In the genomic region with DNA sequence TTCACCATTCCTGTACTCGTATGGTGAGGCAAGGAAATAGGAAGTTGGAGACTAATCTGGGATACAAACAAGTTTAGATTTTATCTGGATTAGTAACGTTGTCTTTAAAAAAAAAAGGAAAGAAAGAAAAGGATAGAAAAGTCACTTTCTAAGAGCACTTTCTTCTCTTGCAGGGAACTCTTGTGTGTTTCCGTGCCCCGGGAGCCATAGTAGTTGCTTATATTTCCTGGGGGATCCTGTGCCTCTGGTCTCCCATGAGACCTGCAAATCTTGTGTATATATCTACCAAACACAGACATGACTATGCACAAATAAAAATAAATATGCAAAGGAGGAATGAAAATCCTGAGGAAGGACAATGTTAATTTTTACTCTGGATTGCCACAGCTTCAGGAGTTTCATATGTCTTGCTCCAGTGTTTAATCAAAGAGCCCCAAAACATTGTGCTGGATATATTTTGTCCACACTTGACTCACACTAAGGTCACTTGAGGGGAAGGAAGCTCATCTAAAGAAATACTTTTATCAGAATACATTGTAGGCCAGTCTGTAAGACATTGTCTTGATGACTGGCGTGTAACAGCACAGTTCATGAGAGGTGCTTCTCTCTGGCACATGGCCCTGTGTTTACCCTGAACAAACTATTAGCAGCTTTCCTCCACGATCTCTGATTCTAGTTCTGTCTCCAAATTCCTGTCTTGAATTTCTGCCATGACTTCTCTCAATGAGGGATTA, we compare ENCODE assay signal across 9 mouse cellular contexts. TPM values are rescaled to one million over a fixed set of nuclear protein-coding genes. Genes with fewer than 3 reads are reported as not detected.
A peak's percentile ranks its signal among the peaks of the same experiment; 100 is the strongest.
DNase-seq lines count a peak whose midpoint lies in the region; ATAC-seq lines count a peak whose summit lies in the region.
"Had no signal": no experiment of that assay in that cellular context is flagged by ENCODE, and none has a peak within 500 bp of the region (broad histone marks: within the 10 kb centered on the region; RNA-seq: fewer than 3 reads in every experiment).

No protein-coding gene starts in this region.

- DNase-seq in lung, postnatal 10 days, result no peak
- DNase-seq in cerebellum, postnatal 4 days (ENCODE audit: low spot score in 2 of 2), result no peak
- no peak for DNase-seq in left cerebral cortex, adult 11 months (ENCODE audit: low spot score)
- DNase-seq in kidney, adult 9 months, result no peak
- DNase-seq: layer of hippocampus, adult 9-11 months had no signal

- H3K9ac ChIP-seq in lung, embryonic 15.5 days, result peak overlapping the region; percentile 68
- no peak overlapping the region for H3K9ac ChIP-seq in embryonic facial prominence, embryonic 15.5 days
- peak overlapping the region; percentile 79 for H3K9ac ChIP-seq in limb, embryonic 13.5 days
- peak overlapping the region; percentile 69 for H3K9ac ChIP-seq in stomach, embryonic 14.5 days (replicated peaks; ENCODE audit: low read depth, low read length)

- H3K4me3 ChIP-seq in lung, embryonic 15.5 days, result peak overlapping the region; percentile 47
- peak overlapping the region; percentile 46 for H3K4me3 ChIP-seq in embryonic facial prominence, embryonic 15.5 days (replicated peaks)
- peak overlapping the region; percentile 52 for H3K4me3 ChIP-seq in limb, embryonic 13.5 days
- H3K4me3 ChIP-seq in stomach, embryonic 14.5 days (ENCODE audit: low read depth, low read length), result peak overlapping the region; percentile 42

- H3K4me2 ChIP-seq in lung, embryonic 15.5 days, result peak overlapping the region; percentile 54
- peak overlapping the region; percentile 67 for H3K4me2 ChIP-seq in embryonic facial prominence, embryonic 15.5 days (replicated peaks)
- peak overlapping the region; percentile 70 for H3K4me2 ChIP-seq in limb, embryonic 13.5 days (replicated peaks)
- peak overlapping the region; percentile 60 for H3K4me2 ChIP-seq in stomach, embryonic 14.5 days (replicated peaks; ENCODE audit: low read depth, low read length)

- WGBS in lung, embryonic 15.5 days, result 23% methylated on average over 6 of the region's 6 CpGs
- 32% methylated on average over 6 of the region's 6 CpGs for WGBS in embryonic facial prominence, embryonic 15.5 days
- 51% methylated on average over 6 of the region's 6 CpGs for WGBS in limb, embryonic 13.5 days
- WGBS in stomach, embryonic 14.5 days, result 33% methylated on average over 6 of the region's 6 CpGs

- no peak for ATAC-seq in lung, embryonic 15.5 days (ENCODE audit: borderline replicate concordance, extremely low read depth, low FRiP score, low TSS enrichment)
- no peak for ATAC-seq in embryonic facial prominence, embryonic 15.5 days (ENCODE audit: insufficient number of reproducible peaks, low FRiP score, low TSS enrichment, low read depth)
- ATAC-seq in limb, embryonic 13.5 days (ENCODE audit: low FRiP score, low read depth), result no peak
- no peak for ATAC-seq in stomach, embryonic 14.5 days (ENCODE audit: insufficient number of reproducible peaks, insufficient read depth, low FRiP score, low read depth)

- H3K27me3 ChIP-seq in lung, embryonic 15.5 days, result no peaks in the 10 kb centered on the region
- no peaks in the 10 kb centered on the region for H3K27me3 ChIP-seq in embryonic facial prominence, embryonic 15.5 days
- H3K27me3 ChIP-seq in limb, embryonic 13.5 days, result no peaks in the 10 kb centered on the region
- no peaks in the 10 kb centered on the region for H3K27me3 ChIP-seq in stomach, embryonic 14.5 days (ENCODE audit: control insufficient read depth, insufficient read depth, low read length)

- peaks cover 24% of the 10 kb centered on the region; the same call in 1 of the 2 replicates for H3K4me1 ChIP-seq in lung, embryonic 15.5 days
- peaks cover 32% of the 10 kb centered on the region for H3K4me1 ChIP-seq in embryonic facial prominence, embryonic 15.5 days
- peaks cover 35% of the 10 kb centered on the region for H3K4me1 ChIP-seq in limb, embryonic 13.5 days
- H3K4me1 ChIP-seq in stomach, embryonic 14.5 days (ENCODE audit: control insufficient read depth, insufficient read depth, low read length), result peaks cover 12% of the 10 kb centered on the region; the same call in 1 of the 2 replicates

- H3K27ac ChIP-seq in lung, embryonic 15.5 days, result peak overlapping the region; percentile 92
- peak overlapping the region; percentile 84 for H3K27ac ChIP-seq in embryonic facial prominence, embryonic 15.5 days (replicated peaks)
- peak overlapping the region; percentile 87 for H3K27ac ChIP-seq in limb, embryonic 13.5 days
- peak overlapping the region; percentile 84 for H3K27ac ChIP-seq in stomach, embryonic 14.5 days (ENCODE audit: low read length)

- H3K36me3 ChIP-seq in lung, embryonic 15.5 days, result no peaks in the 10 kb centered on the region
- H3K36me3 ChIP-seq in embryonic facial prominence, embryonic 15.5 days, result no peaks in the 10 kb centered on the region
- H3K36me3 ChIP-seq in limb, embryonic 13.5 days, result no peaks in the 10 kb centered on the region
- H3K36me3 ChIP-seq in stomach, embryonic 14.5 days (ENCODE audit: control insufficient read depth, insufficient read depth, low read length), result no peaks in the 10 kb centered on the region

- no peaks in the 10 kb centered on the region for H3K9me3 ChIP-seq in lung, embryonic 15.5 days
- no peaks in the 10 kb centered on the region for H3K9me3 ChIP-seq in embryonic facial prominence, embryonic 15.5 days (replicated peaks)
- no peaks in the 10 kb centered on the region for H3K9me3 ChIP-seq in limb, embryonic 13.5 days
- no peaks in the 10 kb centered on the region for H3K9me3 ChIP-seq in stomach, embryonic 14.5 days (ENCODE audit: control insufficient read depth, low read depth, low read length)

RNA-seq across cellular contexts. Expression of gene Hist1h3d, which starts 1.5 kb away (rescaled TPM):
- 9.4 and 10.2 TPM in 2 replicates for polyA plus RNA-seq in lung, embryonic 15.5 days (2015; fragmentation: Nextera tagmentation; extraction: Ambion mirVana)
- 5.0 and 6.0 TPM in 2 replicates for polyA plus RNA-seq in embryonic facial prominence, embryonic 15.5 days (2015; fragmentation: Nextera tagmentation; extraction: Ambion mirVana)
- polyA plus RNA-seq in limb, embryonic 13.5 days (2015; fragmentation: Nextera tagmentation; extraction: Ambion mirVana), result 7.8 and 8.4 TPM in 2 replicates
- 11.2 and 16.2 TPM in 2 replicates for polyA plus RNA-seq in stomach, embryonic 14.5 days (2014; fragmentation: Nextera tagmentation; extraction: Ambion mirVana)

RNA-seq across cellular contexts. Expression of gene Hist1h2ad, which starts 2.9 kb away (rescaled TPM):
- 3.1 and 4.6 TPM in 2 replicates for polyA plus RNA-seq in lung, embryonic 15.5 days (2015; fragmentation: Nextera tagmentation; extraction: Ambion mirVana)
- 1.8 and 3.9 TPM in 2 replicates for polyA plus RNA-seq in embryonic facial prominence, embryonic 15.5 days (2015; fragmentation: Nextera tagmentation; extraction: Ambion mirVana)
- 1.0 and 3.0 TPM in 2 replicates for polyA plus RNA-seq in limb, embryonic 13.5 days (2015; fragmentation: Nextera tagmentation; extraction: Ambion mirVana)
- polyA plus RNA-seq in stomach, embryonic 14.5 days (2014; fragmentation: Nextera tagmentation; extraction: Ambion mirVana), result 4.1 and 6.2 TPM in 2 replicates

RNA-seq across cellular contexts. Expression of gene Hist1h2bf, which starts 3.1 kb away (rescaled TPM):
- 10.1 and 10.2 TPM in 2 replicates for polyA plus RNA-seq in lung, embryonic 15.5 days (2015; fragmentation: Nextera tagmentation; extraction: Ambion mirVana)
- polyA plus RNA-seq in embryonic facial prominence, embryonic 15.5 days (2015; fragmentation: Nextera tagmentation; extraction: Ambion mirVana), result 2.8 and 3.7 TPM in 2 replicates
- 9.1 and 16.5 TPM in 2 replicates for polyA plus RNA-seq in limb, embryonic 13.5 days (2015; fragmentation: Nextera tagmentation; extraction: Ambion mirVana)
- 7.1 and 7.3 TPM in 2 replicates for polyA plus RNA-seq in stomach, embryonic 14.5 days (2014; fragmentation: Nextera tagmentation; extraction: Ambion mirVana)

RNA-seq across cellular contexts. Expression of gene Hist1h4d, which starts 4.3 kb away (rescaled TPM):
- polyA plus RNA-seq in lung, embryonic 15.5 days (2015; fragmentation: Nextera tagmentation; extraction: Ambion mirVana), result 160 and 177 TPM in 2 replicates
- polyA plus RNA-seq in embryonic facial prominence, embryonic 15.5 days (2015; fragmentation: Nextera tagmentation; extraction: Ambion mirVana), result 86.2 and 107 TPM in 2 replicates
- polyA plus RNA-seq in limb, embryonic 13.5 days (2015; fragmentation: Nextera tagmentation; extraction: Ambion mirVana), result 126 and 130 TPM in 2 replicates
- polyA plus RNA-seq in stomach, embryonic 14.5 days (2014; fragmentation: Nextera tagmentation; extraction: Ambion mirVana), result 99.6 and 119 TPM in 2 replicates

RNA-seq across cellular contexts. Expression of gene Hist1h2bg, which starts 5.9 kb away (rescaled TPM):
- 14.5 and 17.7 TPM in 2 replicates for polyA plus RNA-seq in lung, embryonic 15.5 days (2015; fragmentation: Nextera tagmentation; extraction: Ambion mirVana)
- 6.5 and 8.3 TPM in 2 replicates for polyA plus RNA-seq in embryonic facial prominence, embryonic 15.5 days (2015; fragmentation: Nextera tagmentation; extraction: Ambion mirVana)
- polyA plus RNA-seq in limb, embryonic 13.5 days (2015; fragmentation: Nextera tagmentation; extraction: Ambion mirVana), result 11.2 and 14.4 TPM in 2 replicates
- polyA plus RNA-seq in stomach, embryonic 14.5 days (2014; fragmentation: Nextera tagmentation; extraction: Ambion mirVana), result 11.0 and 12.6 TPM in 2 replicates
